Comparison of ENCODE assay signal across 8 mouse cellular contexts in the genomic region with DNA sequence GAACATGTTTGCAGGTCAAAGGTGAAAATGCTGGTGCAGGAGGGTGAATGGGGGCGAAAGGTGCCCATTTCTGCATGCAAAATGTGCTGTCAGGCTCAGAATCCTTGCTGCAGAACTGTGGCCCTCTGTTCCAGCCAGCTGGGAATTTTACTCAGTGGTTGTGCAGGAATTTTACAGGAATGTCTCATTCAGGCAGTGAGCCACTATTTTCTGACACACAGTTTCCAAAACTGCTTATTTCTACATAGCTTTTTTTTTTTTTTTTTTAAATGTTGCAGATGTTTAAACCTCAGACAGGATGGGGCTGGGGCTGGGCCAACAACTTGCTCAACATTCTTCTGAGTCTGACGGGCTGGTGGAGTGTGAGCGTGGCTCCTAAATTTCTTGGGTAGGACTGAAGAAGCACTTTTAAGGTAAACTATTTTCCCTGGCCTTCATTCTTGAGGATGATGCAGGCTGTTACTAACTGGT. TPM values are rescaled to one million over a fixed set of nuclear protein-coding genes. Genes with fewer than 3 reads are reported as not detected.
A peak's percentile ranks its signal among the peaks of the same experiment; 100 is the strongest.
DNase-seq lines count a peak whose midpoint lies in the region; ATAC-seq and TF ChIP-seq lines count a peak whose summit lies in the region.

No protein-coding gene starts in this region.

- peak; percentile 84 for DNase-seq in urinary bladder, postnatal 14 days (ENCODE audit: low spot score)
- no peak for DNase-seq in urinary bladder, postnatal 10 days (ENCODE audit: low spot score)
- DNase-seq in gastrocnemius, adult 2 months: peak; percentile 89
- DNase-seq in kidney, postnatal 14 days: peak; percentile 66
- peak; percentile 65 for DNase-seq in right cerebral cortex, postnatal 14 days
- DNase-seq in cerebellum, adult 9-10 months: no peak
- DNase-seq in cerebellum, postnatal 10 days: no peak

- 83% methylated on average over 3 of the region's 3 CpGs for WGBS in midbrain, embryonic 16.5 days

- peak overlapping the region; percentile 57 for H3K4me3 ChIP-seq in gastrocnemius, adult 2 months
- no peak overlapping the region for H3K4me3 ChIP-seq in midbrain, embryonic 16.5 days (ENCODE audit: low read depth, low read length)

- no peak for TF ChIP-seq CTCF in gastrocnemius, adult 2 months (IDR thresholded peaks at IDR 0.05)

- peak overlapping the region; percentile 86 for H3K27ac ChIP-seq in gastrocnemius, adult 2 months
- H3K27ac ChIP-seq in midbrain, embryonic 16.5 days (ENCODE audit: low read length): no peak overlapping the region

- intact Hi-C loops in gastrocnemius, adult 2 months (cut with DNase I): loop anchor here (5.0 kb wide), 1 partner anchor 56 kb away; no protein-coding TSS in a partner anchor

- no peaks in the 10 kb centered on the region for H3K9me3 ChIP-seq in midbrain, embryonic 16.5 days (replicated peaks; ENCODE audit: control insufficient read depth, low read length, poor library complexity, severe bottlenecking)

- no peaks in the 10 kb centered on the region for H3K36me3 ChIP-seq in midbrain, embryonic 16.5 days (ENCODE audit: control insufficient read depth, insufficient read depth, low read length)

- H3K4me1 ChIP-seq in midbrain, embryonic 16.5 days (ENCODE audit: control insufficient read depth, insufficient read depth, low read length): no peaks in the 10 kb centered on the region

- H3K9ac ChIP-seq in midbrain, embryonic 16.5 days (ENCODE audit: low read depth, low read length): no peak overlapping the region

- no peak overlapping the region for H3K4me2 ChIP-seq in midbrain, embryonic 16.5 days (ENCODE audit: low read length)

- no peaks in the 10 kb centered on the region for H3K27me3 ChIP-seq in midbrain, embryonic 16.5 days (ENCODE audit: control insufficient read depth, insufficient read depth, low read depth, low read length)

- ATAC-seq in midbrain, embryonic 16.5 days: no peak

RNA-seq across cellular contexts. Expression of gene Zfp281, which starts 58.4 kb away (rescaled TPM):
- total RNA-seq in gastrocnemius, adult 2 months (2021): 10 to 100 TPM; 10.1 to 15.0 TPM
- 20.8 and 24.5 TPM in 2 replicates for polyA plus RNA-seq in midbrain, embryonic 16.5 days (2015; fragmentation: Nextera tagmentation; extraction: Ambion mirVana)

Comparison
In these comparisons a context has a peak if more than half of its experiments do, and no peak if none do; other contexts are left out.
1. DNase-seq: peak in urinary bladder, postnatal 14 days (single experiment), gastrocnemius, adult 2 months (single experiment), kidney, postnatal 14 days (single experiment) and right cerebral cortex, postnatal 14 days (single experiment); none in urinary bladder, postnatal 10 days (single experiment), cerebellum, adult 9-10 months (single experiment) and cerebellum, postnatal 10 days (0 of 2).